Mouse (Mus musculus) lung, adult 2 months (tissue): ENCODE data around the gene Rab11fip5. TPM values are rescaled to one million over a fixed set of nuclear protein-coding genes. Genes with fewer than 3 reads are reported as not detected.

Source experiments
- DNase-seq: peaks from one replicate; pipeline ENCODE4 v3.0.0; 2022
- H3K4me1 ChIP-seq: fragments of 200-500 bp; 2 replicates; pipeline ENCODE4 v1.6.1; 2011; ENCODE audit warnings: low read length; ENCODE audit not compliant: control insufficient read depth, insufficient read depth
- H3K4me3 ChIP-seq: fragments of 200-500 bp; replicated peaks from 2 replicates; pipeline ENCODE3; 2011; ENCODE audit warnings: low read depth, mild to moderate bottlenecking, control low read depth, low read length; ENCODE audit errors: extremely low read depth
- CTCF ChIP-seq: fragments of 200-500 bp; IDR thresholded peaks from 2 replicates; pipeline ENCODE4 v1.5.1; 2011; ENCODE audit warnings: mild to moderate bottlenecking, low read length, control low read depth; ENCODE audit not compliant: insufficient read depth
- POLR2A ChIP-seq: fragments of 200-500 bp; IDR thresholded peaks from 2 replicates; pipeline ENCODE4 v1.6.1; 2011; ENCODE audit warnings: low read depth, mild to moderate bottlenecking, control low read depth, low read length, borderline replicate concordance; ENCODE audit errors: extremely low read depth
- WGBS: fragments of 180-500 bp; shearing (Covaris S2); methylation state at CpG from one replicate; pipeline ENCODE4 v1.1.7; 2018; 5-methylcytosine and 5-hydroxymethylcytosine counted together
- polyA plus RNA-seq: library from polyadenylated mRNA; depleted of rRNA; stranded (reverse); fragments of >200 nt; gene quantifications from 2 replicates; pipeline ENCODE4 v1.2.3, GENCODE M21; 2012

Gene Rab11fip5
- polyA plus RNA-seq, 1 experiment: 24.9 TPM

DNA sequence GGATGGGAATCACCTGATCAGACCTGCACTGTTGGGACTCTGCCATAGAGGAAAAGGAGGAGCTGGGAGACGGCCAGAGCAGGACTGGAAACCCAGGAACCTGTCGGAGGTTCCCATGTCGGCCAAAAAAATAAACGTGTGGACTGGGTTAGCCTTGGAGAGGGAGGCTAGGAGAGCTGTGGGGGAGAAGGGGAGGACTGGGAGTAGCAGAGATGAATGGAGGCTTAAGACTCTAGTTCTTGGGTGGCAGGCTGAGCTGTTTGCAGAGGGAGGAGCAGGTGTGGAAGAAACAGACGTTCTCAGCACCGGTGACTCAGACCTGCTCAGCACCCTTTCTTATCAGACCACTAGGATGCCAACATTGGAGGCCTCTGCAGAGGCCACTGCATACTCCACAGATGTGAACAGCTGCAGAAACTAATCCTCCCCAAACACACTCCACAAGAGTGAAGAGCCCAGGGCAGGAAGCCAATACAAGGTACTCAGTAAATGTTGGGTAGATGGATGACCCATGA, 43.2 kb downstream of the Rab11fip5 start:
- WGBS: 26% methylated on average over 6 of the region's 6 CpGs
- DNase-seq: peak; percentile 39
- peaks cover 2% of the 10 kb centered on the region; the same call in 1 of the 2 replicates for H3K4me1 ChIP-seq
- TF ChIP-seq CTCF (no peak), POLR2A (no peak)
- H3K4me3 ChIP-seq: no peak overlapping the region

DNA sequence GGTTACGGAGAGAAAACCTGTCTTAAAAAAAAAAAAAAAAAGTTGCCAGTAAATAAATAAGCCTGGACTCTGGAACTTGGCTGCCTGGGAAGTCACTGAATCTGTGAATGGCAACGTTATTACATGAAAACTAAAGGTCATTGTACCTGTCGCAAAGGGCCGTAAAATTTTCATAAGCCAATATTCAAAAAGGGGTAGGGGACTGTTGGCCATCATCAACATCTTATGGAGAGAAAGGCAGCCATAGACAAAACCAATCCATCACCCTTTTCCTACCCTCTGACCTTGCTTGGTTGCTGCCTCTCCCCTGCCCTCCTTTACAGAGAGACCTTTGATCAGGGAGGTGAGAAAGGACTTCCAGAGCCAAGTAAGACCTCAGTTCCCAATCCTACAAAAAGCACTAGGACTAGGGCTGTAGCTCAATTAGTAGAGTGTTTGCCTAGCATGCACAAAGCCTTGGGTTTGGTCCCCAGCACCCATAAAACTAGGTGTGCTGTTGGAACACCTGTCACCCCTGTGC, 44.7 kb downstream of the Rab11fip5 start:
- no peak overlapping the region for H3K4me3 ChIP-seq
- 88% methylated on average over 4 of the region's 4 CpGs for WGBS
- no peak for TF ChIP-seq CTCF
- no peak for TF ChIP-seq POLR2A

DNA sequence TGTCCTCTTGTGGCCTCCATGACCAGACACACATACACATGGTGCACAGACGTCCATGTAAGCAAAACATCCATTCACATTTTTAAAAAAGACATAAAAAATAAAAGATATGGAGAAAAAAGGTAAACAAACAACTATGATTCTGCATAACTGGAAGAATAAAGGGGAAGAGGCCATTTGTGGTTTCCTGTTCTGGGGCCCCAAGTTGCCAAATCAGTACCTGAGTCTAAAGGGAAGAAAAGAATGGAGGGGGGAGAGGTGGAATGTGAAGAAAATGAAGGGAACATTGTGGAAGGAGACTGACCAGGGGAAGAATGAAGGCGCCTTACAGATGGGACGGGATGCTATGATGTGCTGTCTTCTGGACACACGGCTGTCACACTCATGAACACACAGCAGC, 47.9 kb downstream of the Rab11fip5 start:
- DNase-seq: no peak
- no peak for TF ChIP-seq POLR2A
- no peaks in the 10 kb centered on the region for H3K4me1 ChIP-seq
- no peak overlapping the region for H3K4me3 ChIP-seq
- WGBS: 79% methylated on average over 4 of the region's 4 CpGs

More for the DNA sequence above, 44.7 kb downstream of the Rab11fip5 start:
- peaks cover 2% of the 10 kb centered on the region; the same call in 1 of the 2 replicates for H3K4me1 ChIP-seq
- DNase-seq: no peak

DNA sequence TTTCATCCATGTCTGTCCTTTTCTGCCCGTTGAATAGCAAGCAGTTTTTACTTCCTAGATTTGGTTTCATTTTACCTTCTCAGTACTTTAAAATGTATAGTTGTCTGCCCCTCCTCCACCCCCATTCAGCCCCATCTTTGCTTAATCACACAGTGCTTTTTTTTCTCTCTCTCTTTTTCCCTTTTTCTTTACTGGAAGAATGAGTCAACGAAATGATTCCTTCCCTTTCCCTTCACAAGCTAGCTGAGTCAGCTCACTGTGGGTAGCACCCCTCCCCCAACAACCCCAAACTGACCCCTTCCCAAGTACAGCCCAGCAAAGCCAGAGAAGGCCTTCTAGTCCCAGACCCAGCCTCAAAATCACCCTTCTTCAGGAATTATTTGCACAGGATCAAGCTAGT, 49.3 kb downstream of the Rab11fip5 start:
- H3K4me3 ChIP-seq: no peak overlapping the region
- 27% methylated on average over 2 of the region's 2 CpGs for WGBS
- TF ChIP-seq CTCF (no peak), POLR2A (no peak)

DNA sequence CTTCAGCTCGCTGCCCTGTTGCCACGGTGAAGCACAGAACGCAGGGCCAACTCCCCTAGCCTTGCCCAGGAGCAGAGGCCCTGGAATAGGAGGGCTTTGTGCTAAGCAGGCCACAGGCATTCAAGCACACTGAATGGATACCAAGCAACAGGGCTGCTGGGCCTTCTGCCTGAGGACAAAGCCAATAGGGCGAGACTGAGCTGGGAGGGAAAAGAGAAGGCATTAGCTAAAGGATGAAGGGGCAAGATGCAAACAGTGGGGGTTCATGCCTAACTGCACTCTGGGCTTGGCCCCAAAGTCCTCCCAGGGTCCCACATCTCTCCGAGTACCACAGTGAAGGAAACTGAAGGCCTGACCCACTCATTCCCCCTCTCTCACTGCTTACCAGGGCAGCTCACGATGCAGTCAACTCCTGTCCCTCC, 54.0 kb downstream of the Rab11fip5 start:
- H3K4me1 ChIP-seq: no peaks in the 10 kb centered on the region
- DNase-seq: no peak

More for the DNA sequence above, 49.3 kb downstream of the Rab11fip5 start:
- no peak for DNase-seq
- no peaks in the 10 kb centered on the region for H3K4me1 ChIP-seq

DNA sequence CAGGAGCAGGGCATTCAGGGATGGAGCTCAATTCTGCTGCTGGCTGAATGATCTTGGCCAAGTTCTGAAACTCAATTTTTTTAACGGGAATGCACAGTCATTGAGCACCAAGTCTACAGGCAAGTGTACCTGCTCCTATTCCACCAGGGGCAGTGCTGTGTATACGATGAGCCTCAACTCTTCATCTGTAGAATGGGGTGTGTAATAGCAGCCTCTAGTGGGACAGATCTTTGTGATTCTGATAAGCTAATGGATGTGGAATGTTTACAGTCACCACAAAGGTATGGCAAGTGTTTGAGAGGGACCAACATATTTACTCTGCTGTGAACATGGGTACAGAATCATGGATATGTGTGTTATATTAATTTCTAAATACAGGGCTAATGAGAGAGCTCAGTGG, 58.2 kb downstream of the Rab11fip5 start:
- WGBS: 72% methylated on average over 2 of the region's 2 CpGs
- Histone ChIP-seq H3K4me1 (no peaks in the 10 kb centered on the region), H3K4me3 (no peak overlapping the region)
- no peak for DNase-seq
- TF ChIP-seq CTCF (no peak), POLR2A (no peak)

More for the DNA sequence above, 54.0 kb downstream of the Rab11fip5 start:
- TF ChIP-seq POLR2A (no peak), CTCF (no peak)
- H3K4me3 ChIP-seq: no peak overlapping the region
- WGBS: 89% methylated on average over 6 of the region's 6 CpGs

DNA sequence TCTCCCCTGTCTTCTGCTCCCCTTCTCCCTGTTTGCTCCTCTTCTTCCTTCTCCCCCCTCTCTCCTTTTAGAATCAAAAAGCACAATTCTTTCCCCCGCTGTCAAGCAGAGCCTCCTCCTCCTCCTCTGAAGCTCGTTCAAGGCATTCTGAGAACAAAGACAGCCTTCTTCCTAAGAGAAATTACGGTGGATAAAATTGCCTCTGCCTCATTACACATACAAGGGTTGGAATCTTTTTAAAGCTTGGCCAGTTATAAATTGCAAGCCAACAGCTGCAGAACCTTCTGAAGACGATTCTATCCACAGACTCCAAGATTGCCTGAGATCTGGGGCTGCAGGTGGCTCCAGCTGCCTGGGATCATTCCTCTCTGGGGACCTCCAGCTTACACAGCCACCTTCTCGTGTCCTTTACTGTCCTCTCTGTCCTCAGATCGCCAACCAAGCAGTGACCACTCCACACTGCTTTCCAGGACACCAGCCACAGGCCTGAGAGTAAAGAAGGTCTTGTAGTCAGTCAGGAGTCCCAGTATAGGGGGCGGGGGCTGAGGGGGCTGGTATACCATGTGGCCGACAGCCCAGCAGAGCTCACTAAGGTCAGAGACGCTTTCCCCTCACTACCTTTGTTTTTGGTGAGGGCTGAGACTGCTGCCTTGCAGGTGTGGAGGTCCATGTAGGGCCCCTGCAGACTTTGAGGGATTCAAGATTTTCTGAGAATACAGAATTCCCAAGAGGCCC, 60.2 kb downstream of the Rab11fip5 start:
- Histone ChIP-seq H3K4me3 (no peak overlapping the region), H3K4me1 (no peaks in the 10 kb centered on the region)
- no peak for DNase-seq
- TF ChIP-seq CTCF (no peak), POLR2A (no peak)
- WGBS: 67% methylated on average over 9 of the region's 9 CpGs

DNA sequence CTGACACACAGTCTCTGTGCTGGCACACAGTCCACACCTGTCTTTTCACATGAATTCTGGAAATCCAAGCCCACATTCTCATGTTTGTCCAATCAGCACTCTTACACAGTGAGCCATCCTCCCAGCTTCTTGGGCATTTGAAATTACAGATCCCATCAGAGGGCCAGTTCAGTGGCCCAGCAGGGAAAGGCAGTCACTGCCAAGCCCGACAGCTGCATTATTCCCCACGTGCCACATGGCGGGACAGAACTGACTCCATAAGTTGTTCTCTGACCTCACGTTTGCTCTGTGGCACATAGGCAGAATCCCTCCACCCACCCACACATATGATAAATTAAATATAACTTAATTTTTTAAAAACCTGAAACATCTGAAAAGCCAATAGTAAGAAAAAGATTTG, 66.5 kb downstream of the Rab11fip5 start:
- H3K4me3 ChIP-seq: no peak overlapping the region
- WGBS: 80% methylated on average over 4 of the region's 4 CpGs
- TF ChIP-seq POLR2A (no peak), CTCF (no peak)
- no peaks in the 10 kb centered on the region for H3K4me1 ChIP-seq
- no peak for DNase-seq

DNA sequence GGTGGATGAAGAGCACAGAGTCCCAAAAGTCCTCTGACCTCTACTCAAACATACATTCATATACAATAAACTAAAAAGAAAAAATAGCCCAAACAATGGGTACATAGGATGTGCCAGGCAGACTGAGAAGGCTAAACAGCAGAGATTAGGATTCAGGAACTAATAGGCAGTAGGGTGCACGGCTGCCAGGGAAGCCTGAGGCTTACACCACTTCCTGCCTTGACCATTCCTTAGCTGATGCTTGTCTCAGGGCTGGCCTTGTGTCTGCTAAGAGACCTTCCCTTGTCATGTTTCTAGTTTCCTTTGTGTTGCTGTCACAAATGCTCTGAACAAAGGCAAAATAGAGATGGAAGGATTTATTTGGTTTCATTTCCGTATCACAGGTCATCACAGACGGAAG, 68.1 kb downstream of the Rab11fip5 start:
- no peaks in the 10 kb centered on the region for H3K4me1 ChIP-seq
- DNase-seq: no peak
- no peak overlapping the region for H3K4me3 ChIP-seq
- no peak for TF ChIP-seq POLR2A
- TF ChIP-seq CTCF: no peak
- 76% methylated on average over 3 of the region's 3 CpGs for WGBS

DNA sequence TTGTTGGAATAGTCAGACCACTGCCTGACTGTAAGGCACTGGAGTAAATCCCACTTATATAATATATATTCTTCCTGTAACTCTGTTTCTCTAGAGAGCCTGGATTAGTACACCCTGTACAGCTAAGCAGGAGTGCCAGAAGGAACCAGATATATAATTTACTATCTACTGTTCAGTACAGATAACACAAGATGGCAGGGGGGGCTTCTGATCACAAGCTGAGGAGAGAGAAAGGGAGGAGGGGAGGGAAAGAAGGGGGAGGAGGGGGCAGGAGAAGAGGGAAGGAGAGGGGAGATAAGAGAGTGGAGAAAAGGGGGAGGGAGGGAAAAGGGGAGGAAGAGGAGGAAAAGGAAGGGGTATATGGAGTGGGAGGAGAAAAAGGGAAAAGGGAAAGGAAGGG, 68.6 kb downstream of the Rab11fip5 start:
- TF ChIP-seq CTCF: no peak
- TF ChIP-seq POLR2A: no peak
- H3K4me3 ChIP-seq: no peak overlapping the region
- no peaks in the 10 kb centered on the region for H3K4me1 ChIP-seq
- DNase-seq: no peak
